16 mouse cellular contexts compared by ENCODE assay signal in the genomic region with DNA sequence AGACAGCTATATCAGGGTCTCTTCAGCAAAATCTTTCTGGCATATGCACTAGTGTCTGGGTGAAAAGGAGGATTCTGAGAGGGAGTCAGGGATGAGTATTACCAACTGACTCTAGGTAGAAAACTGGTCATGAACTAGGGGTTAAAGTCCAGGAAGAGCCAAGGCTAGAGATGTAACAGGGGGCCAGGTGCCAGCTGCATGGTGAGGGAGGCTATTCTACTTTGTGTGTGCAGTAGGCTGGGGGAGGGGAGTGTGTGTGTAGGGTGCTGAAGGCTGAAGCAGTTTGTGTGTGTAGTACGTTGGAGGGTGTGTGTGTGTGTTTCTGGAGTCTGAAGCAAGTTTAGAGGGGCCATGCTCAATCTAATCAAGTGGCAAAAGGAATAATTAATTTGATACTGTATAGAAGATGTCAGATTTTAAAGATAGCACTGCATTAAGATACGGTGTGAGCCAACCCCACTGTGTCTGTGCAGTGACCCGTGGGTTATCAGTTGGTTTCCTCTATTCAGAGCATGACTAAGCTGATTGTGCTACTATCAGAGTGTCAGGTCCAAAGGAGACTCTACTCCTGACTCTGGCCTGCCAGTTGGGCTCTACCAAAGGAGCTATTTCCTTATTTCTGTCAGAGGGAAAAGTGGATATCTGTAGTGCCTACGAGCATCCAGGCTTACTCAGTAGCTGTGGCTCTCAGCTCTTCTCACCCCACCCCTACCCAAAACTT.
DNase-seq lines count a peak whose midpoint lies in the region; ATAC-seq and TF ChIP-seq lines count a peak whose summit lies in the region.
"Had no signal": no experiment of that assay in that cellular context is flagged by ENCODE, and none has a peak within 500 bp of the region (broad histone marks: within the 10 kb centered on the region; RNA-seq: fewer than 3 reads in every experiment).

No protein-coding gene starts in this region.

- no peak for TF ChIP-seq CTCF in heart, adult 2 months (IDR thresholded peaks at IDR 0.05)
- no peak for TF ChIP-seq CTCF in stomach, postnatal 0 days (IDR thresholded peaks at IDR 0.05; ENCODE audit: low read depth)
- no peak for TF ChIP-seq CTCF in layer of hippocampus, adult 2 months (conservative IDR thresholded peaks at IDR 0.05)

- intact Hi-C loops in heart, adult 2 months (cut with DNase I), result no loop called here

- H3K36me3 ChIP-seq in heart, adult 2 months (ENCODE audit: control insufficient read depth, insufficient read depth, low read length), result no peaks in the 10 kb centered on the region
- H3K36me3 ChIP-seq in midbrain, embryonic 11.5 days (ENCODE audit: control insufficient read depth, insufficient read depth, low read length), result no peaks in the 10 kb centered on the region
- H3K36me3 ChIP-seq in midbrain, embryonic 13.5 days, result no peaks in the 10 kb centered on the region
- no peaks in the 10 kb centered on the region for H3K36me3 ChIP-seq in liver, embryonic 15.5 days (replicated peaks)
- H3K36me3 ChIP-seq in stomach, postnatal 0 days (ENCODE audit: control insufficient read depth, insufficient read depth, low read length), result no peaks in the 10 kb centered on the region
- H3K36me3 ChIP-seq: hindbrain, embryonic 10.5 days had no signal

- no peak overlapping the region for H3K27ac ChIP-seq in heart, adult 2 months
- no peak overlapping the region for H3K27ac ChIP-seq in midbrain, embryonic 11.5 days (ENCODE audit: low read depth, low read length)
- no peak overlapping the region for H3K27ac ChIP-seq in midbrain, embryonic 13.5 days
- no peak overlapping the region for H3K27ac ChIP-seq in liver, embryonic 15.5 days (replicated peaks)
- H3K27ac ChIP-seq in stomach, postnatal 0 days (replicated peaks), result no peak overlapping the region
- no peak overlapping the region for H3K27ac ChIP-seq in layer of hippocampus, adult 2 months
- H3K27ac ChIP-seq: forebrain, embryonic 13.5 days; hindbrain, embryonic 10.5 days had no signal

- no peaks in the 10 kb centered on the region for H3K4me1 ChIP-seq in heart, adult 2 months (ENCODE audit: control insufficient read depth, insufficient read depth, low read length)
- H3K4me1 ChIP-seq in midbrain, embryonic 11.5 days (ENCODE audit: control insufficient read depth, insufficient read depth, low read length), result no peaks in the 10 kb centered on the region
- H3K4me1 ChIP-seq in midbrain, embryonic 13.5 days (replicated peaks), result no peaks in the 10 kb centered on the region
- H3K4me1 ChIP-seq in liver, embryonic 15.5 days (replicated peaks), result peaks cover 20% of the 10 kb centered on the region
- H3K4me1 ChIP-seq in stomach, postnatal 0 days (replicated peaks; ENCODE audit: control insufficient read depth, insufficient read depth), result no peaks in the 10 kb centered on the region
- H3K4me1 ChIP-seq: forebrain, embryonic 13.5 days had no signal

- no peaks in the 10 kb centered on the region for H3K79me2 ChIP-seq in heart, adult 2 months (replicated peaks; ENCODE audit: control insufficient read depth, insufficient read depth, low read length)

- TF ChIP-seq POLR2A in heart, adult 2 months (IDR thresholded peaks at IDR 0.05; ENCODE audit: insufficient read depth, low read depth, low read length), result no peak

- H3K9me3 ChIP-seq in midbrain, embryonic 11.5 days (ENCODE audit: control insufficient read depth, low read length), result no peaks in the 10 kb centered on the region
- H3K9me3 ChIP-seq in midbrain, embryonic 13.5 days, result no peaks in the 10 kb centered on the region
- no peaks in the 10 kb centered on the region for H3K9me3 ChIP-seq in liver, embryonic 15.5 days (replicated peaks)
- H3K9me3 ChIP-seq in stomach, postnatal 0 days (ENCODE audit: control insufficient read depth, low read length), result no peaks in the 10 kb centered on the region
- H3K9me3 ChIP-seq: forebrain, embryonic 13.5 days; hindbrain, embryonic 10.5 days had no signal

- H3K4me2 ChIP-seq in midbrain, embryonic 11.5 days, result no peak overlapping the region
- no peak overlapping the region for H3K4me2 ChIP-seq in midbrain, embryonic 13.5 days (replicated peaks)
- no peak overlapping the region for H3K4me2 ChIP-seq in liver, embryonic 15.5 days
- H3K4me2 ChIP-seq in stomach, postnatal 0 days (replicated peaks; ENCODE audit: low read depth), result no peak overlapping the region
- H3K4me2 ChIP-seq: forebrain, embryonic 13.5 days; lung, embryonic 14.5 days had no signal

- H3K4me3 ChIP-seq in heart, adult 2 months, result no peak overlapping the region
- no peak overlapping the region for H3K4me3 ChIP-seq in midbrain, embryonic 11.5 days (ENCODE audit: low read depth, low read length)
- no peak overlapping the region for H3K4me3 ChIP-seq in midbrain, embryonic 13.5 days (replicated peaks)
- H3K4me3 ChIP-seq in liver, embryonic 15.5 days (replicated peaks), result no peak overlapping the region
- H3K4me3 ChIP-seq in stomach, postnatal 0 days (ENCODE audit: low read depth, low read length), result no peak overlapping the region
- H3K4me3 ChIP-seq in layer of hippocampus, adult 2 months, result no peak overlapping the region
- H3K4me3 ChIP-seq: forebrain, embryonic 13.5 days; hindbrain, embryonic 10.5 days had no signal

- DNase-seq in heart, adult 11 months, result peak; percentile 78
- no peak for DNase-seq in heart, adult 2 months
- DNase-seq in midbrain, embryonic 11.5 days (ENCODE audit: low spot score, missing footprints), result no peak
- no peak for DNase-seq in stomach, postnatal 0 days (ENCODE audit: low spot score)
- DNase-seq in layer of hippocampus, adult 18-20 months (ENCODE audit: low spot score in 2 of 2), result no peak
- no peak for DNase-seq in layer of hippocampus, adult 2 months (ENCODE audit: low spot score in 2 of 2)
- DNase-seq: cerebellum, adult 9-10 months; gastrocnemius, postnatal 25 days; kidney, postnatal 4 days; lung, embryonic 14.5 days; thymus, adult 18-20 months had no signal

- 53% methylated on average over 4 of the region's 4 CpGs for WGBS in heart, adult 2 months
- WGBS in midbrain, embryonic 11.5 days, result 30% methylated on average over 4 of the region's 4 CpGs
- 31% methylated on average over 4 of the region's 4 CpGs for WGBS in midbrain, embryonic 13.5 days
- 9% methylated on average over 4 of the region's 4 CpGs for WGBS in liver, embryonic 15.5 days (ENCODE audit: insufficient replicate concordance)
- 50% methylated on average over 4 of the region's 4 CpGs for WGBS in stomach, postnatal 0 days

- ATAC-seq in midbrain, embryonic 11.5 days (ENCODE audit: low FRiP score), result peak; percentile 62
- ATAC-seq in midbrain, embryonic 13.5 days, result no peak
- peak; percentile 78 for ATAC-seq in liver, embryonic 15.5 days (ENCODE audit: insufficient read depth)
- ATAC-seq in stomach, postnatal 0 days (ENCODE audit: low FRiP score, low TSS enrichment), result peak; percentile 87
- ATAC-seq: forebrain, embryonic 13.5 days; midbrain, embryonic 16.5 days had no signal

- TF ChIP-seq EP300 in heart, adult 2 months (IDR thresholded peaks at IDR 0.05; ENCODE audit: insufficient read depth, low read depth, low read length), result no peak
- TF ChIP-seq EP300 in stomach, postnatal 0 days (optimal IDR thresholded peaks at IDR 0.05), result no peak

- no peak overlapping the region for H3K9ac ChIP-seq in heart, adult 2 months (ENCODE audit: low read depth, low read length)
- no peak overlapping the region for H3K9ac ChIP-seq in midbrain, embryonic 11.5 days (ENCODE audit: low read length)
- no peak overlapping the region for H3K9ac ChIP-seq in midbrain, embryonic 13.5 days (replicated peaks)
- H3K9ac ChIP-seq in liver, embryonic 15.5 days, result no peak overlapping the region
- H3K9ac ChIP-seq in stomach, postnatal 0 days (ENCODE audit: low read length), result no peak overlapping the region
- H3K9ac ChIP-seq: forebrain, embryonic 13.5 days; lung, embryonic 14.5 days had no signal

- H3K27me3 ChIP-seq in heart, adult 2 months (ENCODE audit: control insufficient read depth, insufficient read depth, low read length), result no peaks in the 10 kb centered on the region
- no peaks in the 10 kb centered on the region; the same call in 1 of the 2 replicates for H3K27me3 ChIP-seq in midbrain, embryonic 11.5 days (ENCODE audit: control insufficient read depth, insufficient read depth, low read length)
- H3K27me3 ChIP-seq in midbrain, embryonic 13.5 days, result no peaks in the 10 kb centered on the region
- H3K27me3 ChIP-seq in liver, embryonic 15.5 days, result no peaks in the 10 kb centered on the region
- H3K27me3 ChIP-seq in stomach, postnatal 0 days (ENCODE audit: control insufficient read depth, insufficient read depth, low read length), result no peaks in the 10 kb centered on the region
- H3K27me3 ChIP-seq: forebrain, embryonic 13.5 days had no signal
